Mouse (Mus musculus) forebrain, embryonic 11.5 days (tissue): ENCODE measurements at regions not wholly inside any gene's neighbourhood (a gene's known extent, or its start where the extent isn't known, plus 50 kb on each side); places are given as distances from the start of the nearest gene placed in this dataset.
A peak's percentile ranks its signal among the peaks of the same experiment; 100 is the strongest.

Experiments used
- ATAC-seq: fragments of 200-750 bp; cut with Nextera tagmentation; replicated peaks from 2 replicates; pipeline ENCODE4 v1.8.0; 2017; ENCODE audit warnings: moderate TSS enrichment; ENCODE audit not compliant: low FRiP score
- DNase-seq: peaks from one replicate; pipeline ENCODE4 v3.0.0-alpha.2; 2017; ENCODE audit warnings: low spot score
- H3K27ac ChIP-seq: fragments of 300-500 bp; sonication (generic); 2 replicates; pipeline ENCODE4 v1.5.1; 2014; ENCODE audit warnings: low read depth, low read length
- H3K27me3 ChIP-seq: fragments of 300-500 bp; sonication (generic); 2 replicates; pipeline ENCODE4 v1.6.1; 2014; ENCODE audit warnings: mild to moderate bottlenecking, low read length, mixed read lengths; ENCODE audit not compliant: control insufficient read depth, insufficient read depth
- H3K36me3 ChIP-seq: fragments of 300-500 bp; sonication (generic); 2 replicates; pipeline ENCODE4 v1.6.1; 2014; ENCODE audit warnings: mild to moderate bottlenecking, low read length, moderate library complexity, mixed read lengths; ENCODE audit not compliant: control insufficient read depth, insufficient read depth
- H3K4me1 ChIP-seq: fragments of 300-500 bp; sonication (generic); replicated peaks from 2 replicates; pipeline ENCODE4 v1.6.1; 2014; ENCODE audit warnings: low read length, mixed read lengths; ENCODE audit not compliant: control insufficient read depth, insufficient read depth
- H3K4me2 ChIP-seq: fragments of 300-500 bp; sonication (generic); 2 replicates; pipeline ENCODE4 v1.6.1; 2014; ENCODE audit warnings: low read depth, mild to moderate bottlenecking, low read length, moderate library complexity, mixed read lengths; ENCODE audit not compliant: severe bottlenecking
- H3K4me3 ChIP-seq: fragments of 300-500 bp; sonication (generic); 2 replicates; pipeline ENCODE4 v1.5.1; 2014; ENCODE audit warnings: low read depth, low read length
- H3K9ac ChIP-seq: fragments of 300-500 bp; sonication (generic); 2 replicates; pipeline ENCODE4 v1.6.1; 2014; ENCODE audit warnings: low read length
- H3K9me3 ChIP-seq: fragments of 300-500 bp; sonication (generic); 2 replicates; pipeline ENCODE4 v1.6.1; 2016; ENCODE audit warnings: low read length, mixed read lengths; ENCODE audit not compliant: control insufficient read depth
- WGBS: fragments of 180-500 bp; shearing (Covaris S2); extraction: QIAGEN DNeasy Blood & Tissue Kit; methylation state at CpG from one replicate; pipeline ENCODE4 v1.1.7; 2014; 5-methylcytosine and 5-hydroxymethylcytosine counted together

DNA sequence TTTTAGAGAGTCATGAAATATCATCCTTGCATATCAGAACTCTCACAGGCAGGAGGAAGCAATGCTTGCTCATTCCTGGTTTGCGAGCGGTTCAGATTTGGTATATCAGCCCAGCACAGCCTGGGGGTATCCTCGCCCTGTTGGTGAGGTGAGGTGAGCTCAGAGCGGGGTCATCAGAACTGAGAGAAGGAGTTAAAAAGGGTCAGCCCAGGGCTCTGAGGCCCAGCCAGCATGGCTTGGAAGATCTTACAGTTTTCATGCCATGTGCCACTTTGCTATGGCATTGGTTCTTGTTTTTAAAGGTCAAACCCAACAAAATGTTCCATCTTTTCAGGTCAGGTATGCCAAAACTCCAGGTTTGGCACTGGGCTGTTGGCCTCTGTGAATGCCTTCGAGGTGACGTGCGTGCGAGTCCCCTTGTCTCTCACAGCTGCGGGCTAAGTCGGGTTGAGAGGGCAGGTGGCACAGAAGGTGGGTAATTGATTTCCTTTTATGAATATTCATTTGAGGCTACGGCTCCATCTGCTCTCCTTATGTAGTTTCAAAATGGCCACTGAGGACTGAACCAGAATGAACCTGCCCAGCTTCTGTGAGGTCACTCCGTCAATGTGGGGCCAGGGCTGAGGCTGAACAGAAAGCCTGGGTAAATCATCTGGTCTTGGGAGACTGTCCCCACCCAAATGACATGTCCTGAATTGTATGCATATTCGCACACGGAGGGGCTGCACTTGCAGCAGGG, 86.3 kb downstream of the Hhipl2 start:
- no peaks in the 10 kb centered on the region for H3K36me3 ChIP-seq
- no peaks in the 10 kb centered on the region for H3K27me3 ChIP-seq
- H3K4me3 ChIP-seq = no peak overlapping the region
- DNase-seq = no peak
- H3K9ac ChIP-seq = no peak overlapping the region
- no peak overlapping the region for H3K27ac ChIP-seq
- WGBS = 88% methylated on average over 14 of the region's 14 CpGs
- ATAC-seq = peak; percentile 49; the same call in 1 of the 2 replicates
- H3K4me2 ChIP-seq = no peak overlapping the region
- no peaks in the 10 kb centered on the region for H3K4me1 ChIP-seq
- no peaks in the 10 kb centered on the region for H3K9me3 ChIP-seq

- DNase-seq (no peak), ATAC-seq (no peak)
- Histone ChIP-seq H3K9ac (no peak overlapping the region), H3K27me3 (no peaks in the 10 kb centered on the region), H3K4me3 (no peak overlapping the region), H3K27ac (no peak overlapping the region), H3K4me1 (no peaks in the 10 kb centered on the region), H3K36me3 (no peaks in the 10 kb centered on the region), H3K9me3 (no peaks in the 10 kb centered on the region), H3K4me2 (no peak overlapping the region)
- WGBS = 94% methylated on average over 2 of the region's 2 CpGs
Measured at GRCm38 (mm10) chr1:183507893-183508292, 89.9 kb downstream of the Hhipl2 start.

- H3K36me3 ChIP-seq = no peaks in the 10 kb centered on the region
- H3K27ac ChIP-seq = no peak overlapping the region
- no peak for ATAC-seq
- H3K27me3 ChIP-seq = no peaks in the 10 kb centered on the region
- WGBS = 92% methylated on average over 10 of the region's 10 CpGs
- no peak overlapping the region for H3K4me2 ChIP-seq
- no peak for DNase-seq
- H3K4me3 ChIP-seq = no peak overlapping the region
- H3K9me3 ChIP-seq = no peaks in the 10 kb centered on the region
- H3K4me1 ChIP-seq = no peaks in the 10 kb centered on the region
- no peak overlapping the region for H3K9ac ChIP-seq
Measured at GRCm38 (mm10) chr1:183510759-183511158, 92.7 kb downstream of the Hhipl2 start.

GRCm38 (mm10) chr1:183513876-183514275, 95.9 kb downstream of the Hhipl2 start:
- Histone ChIP-seq H3K4me3 (no peak overlapping the region), H3K27me3 (no peaks in the 10 kb centered on the region), H3K27ac (no peak overlapping the region), H3K36me3 (no peaks in the 10 kb centered on the region), H3K4me2 (no peak overlapping the region), H3K4me1 (no peaks in the 10 kb centered on the region), H3K9ac (no peak overlapping the region), H3K9me3 (no peaks in the 10 kb centered on the region)
- 71% methylated on average over 3 of the region's 3 CpGs for WGBS
- ATAC-seq = no peak
- no peak for DNase-seq

GRCm38 (mm10) chr1:183514281-183514983, 96.4 kb downstream of the Hhipl2 start:
- Histone ChIP-seq H3K4me3 (no peak overlapping the region), H3K4me2 (no peak overlapping the region), H3K27me3 (no peaks in the 10 kb centered on the region), H3K4me1 (no peaks in the 10 kb centered on the region), H3K27ac (no peak overlapping the region), H3K9ac (no peak overlapping the region), H3K36me3 (no peaks in the 10 kb centered on the region), H3K9me3 (no peaks in the 10 kb centered on the region)
- no peak for ATAC-seq
- WGBS = 78% methylated on average over 15 of the region's 15 CpGs
- no peak for DNase-seq

DNA sequence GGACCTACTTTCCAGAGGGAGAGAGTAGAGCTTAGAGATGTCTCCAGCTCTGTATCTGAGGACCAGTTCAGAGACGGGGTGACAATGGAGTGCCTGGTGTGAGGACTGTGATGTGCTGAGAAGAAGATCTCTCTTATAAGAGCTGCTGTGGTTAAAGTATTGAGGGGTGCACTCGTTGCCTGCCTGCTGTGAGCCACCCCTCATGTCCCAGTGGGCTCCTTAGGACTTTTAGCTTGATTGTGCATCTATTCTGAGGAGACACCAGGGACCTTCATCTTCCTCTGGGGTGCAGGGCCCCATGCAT, 96.9 kb downstream of the Hhipl2 start:
- no peak for ATAC-seq
- no peak overlapping the region for H3K27ac ChIP-seq

GRCm38 (mm10) chr1:183516167-183516566, 98.2 kb downstream of the Hhipl2 start:
- H3K4me3 ChIP-seq = no peak overlapping the region
- H3K9ac ChIP-seq = no peak overlapping the region
- no peak overlapping the region for H3K4me2 ChIP-seq
- no peaks in the 10 kb centered on the region for H3K4me1 ChIP-seq
- no peaks in the 10 kb centered on the region for H3K36me3 ChIP-seq
- H3K9me3 ChIP-seq = no peaks in the 10 kb centered on the region
- 77% methylated on average over 4 of the region's 4 CpGs for WGBS
- DNase-seq (no peak), ATAC-seq (no peak)
- H3K27me3 ChIP-seq = no peaks in the 10 kb centered on the region
- H3K27ac ChIP-seq = no peak overlapping the region

More for the DNA sequence above, 96.9 kb downstream of the Hhipl2 start:
- Histone ChIP-seq H3K4me3 (no peak overlapping the region), H3K4me1 (no peaks in the 10 kb centered on the region), H3K36me3 (no peaks in the 10 kb centered on the region), H3K9ac (no peak overlapping the region), H3K4me2 (no peak overlapping the region), H3K9me3 (no peaks in the 10 kb centered on the region), H3K27me3 (no peaks in the 10 kb centered on the region)
- WGBS = 83% methylated on average over 2 of the region's 2 CpGs
- DNase-seq = no peak

- Histone ChIP-seq H3K4me2 (no peak overlapping the region), H3K36me3 (no peaks in the 10 kb centered on the region), H3K9me3 (no peaks in the 10 kb centered on the region), H3K4me1 (no peaks in the 10 kb centered on the region), H3K4me3 (no peak overlapping the region), H3K27ac (no peak overlapping the region), H3K27me3 (no peaks in the 10 kb centered on the region), H3K9ac (no peak overlapping the region)
- 83% methylated on average over 4 of the region's 4 CpGs for WGBS
- DNase-seq = no peak
- ATAC-seq = no peak; the same call in 1 of the 2 replicates
Measured at GRCm38 (mm10) chr1:183517236-183517635, 99.2 kb downstream of the Hhipl2 start.

DNA sequence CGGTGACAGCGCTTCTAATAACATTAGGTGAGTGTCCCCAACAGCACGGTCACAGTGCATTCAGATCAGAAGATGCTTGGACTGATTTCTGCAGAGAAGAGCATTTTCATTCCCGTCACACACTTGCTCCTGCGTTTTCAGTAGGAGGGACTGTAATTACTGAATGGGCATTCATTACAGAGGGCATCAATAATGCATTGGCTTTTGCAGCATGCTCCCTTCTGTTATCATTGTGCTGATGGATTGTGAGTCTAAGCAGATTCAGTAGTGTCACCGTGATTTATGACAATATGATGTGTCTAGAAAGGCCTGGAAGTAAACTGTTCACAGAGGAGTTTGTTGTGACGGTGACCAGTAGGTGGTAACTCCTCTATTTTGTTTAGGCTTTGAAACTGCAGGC, 103.6 kb downstream of the Hhipl2 start:
- Histone ChIP-seq H3K27me3 (no peaks in the 10 kb centered on the region), H3K9ac (no peak overlapping the region), H3K27ac (no peak overlapping the region), H3K9me3 (no peaks in the 10 kb centered on the region), H3K36me3 (no peaks in the 10 kb centered on the region), H3K4me2 (no peak overlapping the region), H3K4me1 (no peaks in the 10 kb centered on the region), H3K4me3 (no peak overlapping the region)
- DNase-seq (no peak), ATAC-seq (no peak)
- WGBS = 80% methylated on average over 7 of the region's 7 CpGs
